Mouse (Mus musculus): ENCODE results near the gene Arntl2.

Gene Arntl2

GRCm38 (mm10) chr6:146793527-146793926, 2.3 kb upstream of the Arntl2 start:
- DNase-seq: no peak

- no peak for DNase-seq
Measured at GRCm38 (mm10) chr6:146795166-146795923, 510 bp upstream of the Arntl2 start.

GRCm38 (mm10) chr6:146797446-146797845, 1.6 kb downstream of the Arntl2 start:
- no peak for DNase-seq

- no peak for DNase-seq
Measured at GRCm38 (mm10) chr6:146809991-146810390, 14.1 kb downstream of the Arntl2 start.

- no peak for DNase-seq
Measured at GRCm38 (mm10) chr6:146813007-146813406, 17.2 kb downstream of the Arntl2 start.

- no peak for DNase-seq
Measured at GRCm38 (mm10) chr6:146820177-146820965, 24.5 kb downstream of the Arntl2 start.

- DNase-seq: no peak
Measured at GRCm38 (mm10) chr6:146821958-146822357, 26.1 kb downstream of the Arntl2 start.

GRCm38 (mm10) chr6:146824727-146825486, 29.1 kb downstream of the Arntl2 start:
- peak in 1 of 2 experiments; percentile 6 for DNase-seq

GRCm38 (mm10) chr6:146825487-146825773, 29.6 kb downstream of the Arntl2 start:
- no peak for DNase-seq

- DNase-seq: no peak
Measured at GRCm38 (mm10) chr6:146831320-146831719, 35.5 kb downstream of the Arntl2 start.

GRCm38 (mm10) chr6:146833485-146834314, 37.8 kb downstream of the Arntl2 start:
- DNase-seq: no peak

- DNase-seq: no peak
Measured at GRCm38 (mm10) chr6:146834342-146834741, 38.5 kb downstream of the Arntl2 start.

GRCm38 (mm10) chr6:146835784-146836183, 39.9 kb downstream of the Arntl2 start:
- no peak for DNase-seq

- DNase-seq: no peak
Measured at GRCm38 (mm10) chr6:146837316-146837715, 41.5 kb downstream of the Arntl2 start.

- DNase-seq: no peak
Measured at GRCm38 (mm10) chr6:146838366-146838765, 42.5 kb downstream of the Arntl2 start.

- DNase-seq: no peak
Measured at GRCm38 (mm10) chr6:146838863-146839262, 43.0 kb downstream of the Arntl2 start.

- DNase-seq: no peak
Measured at GRCm38 (mm10) chr6:146844867-146845266, 49.0 kb downstream of the Arntl2 start.

GRCm38 (mm10) chr6:146845347-146845746, 49.5 kb downstream of the Arntl2 start:
- no peak for DNase-seq

GRCm38 (mm10) chr6:146845961-146846750, 50.3 kb downstream of the Arntl2 start:
- no peak for DNase-seq

- no peak for DNase-seq
Measured at GRCm38 (mm10) chr6:146847402-146847801, 51.5 kb downstream of the Arntl2 start.

GRCm38 (mm10) chr6:146848281-146848680, 52.4 kb downstream of the Arntl2 start:
- no peak for DNase-seq

GRCm38 (mm10) chr6:146850050-146850449, 54.2 kb downstream of the Arntl2 start, which contains the start of gene Smco2:
Smco2 (plus strand) TSS chr6:146850104.
- no peak for DNase-seq
